ENCODE assay signal across 7 mouse cellular contexts in the genomic region with DNA sequence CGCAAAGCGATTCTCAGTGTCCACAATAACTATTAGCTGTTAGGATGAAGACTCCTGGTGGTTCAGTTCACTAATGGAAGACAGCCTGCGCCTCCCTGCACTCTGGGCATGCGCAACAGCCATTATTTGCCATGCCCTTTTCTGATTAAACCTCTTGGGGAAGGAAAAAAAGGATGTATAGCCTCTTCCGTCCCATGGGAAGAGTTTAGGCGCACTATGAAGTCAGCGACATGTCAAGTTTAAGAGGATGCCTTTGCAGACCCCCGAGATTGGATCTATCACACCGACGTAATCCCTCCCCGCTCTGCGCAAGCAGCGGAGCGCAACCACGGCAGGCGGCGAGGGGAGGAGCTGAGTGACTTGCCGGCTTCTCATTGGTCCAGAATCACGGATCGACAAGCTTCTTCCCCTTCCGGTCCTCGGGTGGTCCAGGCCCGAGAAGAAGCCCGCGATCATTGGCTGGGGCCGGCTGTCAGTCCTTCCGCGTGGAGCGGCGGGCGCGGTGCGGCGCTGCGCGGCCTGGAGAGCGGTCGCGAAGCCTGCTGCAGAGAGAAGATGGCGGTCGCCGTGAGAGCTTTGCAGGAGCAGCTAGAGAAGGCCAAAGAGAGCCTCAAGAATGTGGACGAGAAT. TPM values are rescaled to one million over a fixed set of nuclear protein-coding genes. Genes with fewer than 3 reads are reported as not detected.
A peak's percentile ranks its signal among the peaks of the same experiment; 100 is the strongest.
DNase-seq lines count a peak whose midpoint lies in the region; ATAC-seq lines count a peak whose summit lies in the region.

A gene (plus strand): TSS at position 437 of the 630 bp plus-strand sequence.

- H3K4me2 ChIP-seq in embryonic facial prominence, embryonic 11.5 days (ENCODE audit: low read depth, low read length) = peak within 1 kb of the TSS; percentile 58
- H3K4me2 ChIP-seq in midbrain, embryonic 13.5 days (replicated peaks) = peak within 1 kb of the TSS; percentile 85

- H3K36me3 ChIP-seq in embryonic facial prominence, embryonic 11.5 days (replicated peaks; ENCODE audit: control insufficient read depth, insufficient read depth, low read depth, low read length) = peaks cover 8% of the 10 kb centered on the region
- peaks cover 37% of the 10 kb centered on the region for H3K36me3 ChIP-seq in limb, embryonic 10.5 days
- peaks cover 32% of the 10 kb centered on the region for H3K36me3 ChIP-seq in midbrain, embryonic 13.5 days

- peak; percentile 99 for DNase-seq in adrenal gland, postnatal 14 days
- DNase-seq in embryonic facial prominence, embryonic 11.5 days (ENCODE audit: low spot score) = peak; percentile 98
- DNase-seq in kidney, adult 11 months = peak; percentile 98
- peak; percentile 96 for DNase-seq in limb, embryonic 10.5 days (ENCODE audit: low spot score)
- peak; percentile 95 for DNase-seq in spleen, adult 12 weeks (ENCODE audit: low spot score)

- 0% methylated on average over 43 of the region's 43 CpGs for WGBS in embryonic facial prominence, embryonic 11.5 days
- whole genome bisulfite sequencing in limb, embryonic 10.5 days = under 1% methylated on average over 43 of the region's 43 CpGs
- WGBS in midbrain, embryonic 13.5 days = 0% methylated on average over 43 of the region's 43 CpGs

- no peaks in the 10 kb centered on the region for H3K4me1 ChIP-seq in embryonic facial prominence, embryonic 11.5 days (ENCODE audit: control insufficient read depth, insufficient read depth, low read length)
- H3K4me1 ChIP-seq in limb, embryonic 10.5 days = peaks cover 10% of the 10 kb centered on the region
- H3K4me1 ChIP-seq in midbrain, embryonic 13.5 days (replicated peaks) = peaks cover 14% of the 10 kb centered on the region

- ATAC-seq in embryonic facial prominence, embryonic 11.5 days (replicated peaks; ENCODE audit: insufficient number of reproducible peaks, low FRiP score, low TSS enrichment, low read depth) = peak; percentile 100
- ATAC-seq in granulocyte monocyte progenitor cell, adult 5-6 weeks (replicated peaks; ENCODE audit: poor library complexity, severe bottlenecking) = peak; percentile 98
- ATAC-seq in midbrain, embryonic 13.5 days = peak; percentile 100

- H3K4me3 ChIP-seq in embryonic facial prominence, embryonic 11.5 days (ENCODE audit: low read depth, low read length) = peak within 1 kb of the TSS; percentile 99
- H3K4me3 ChIP-seq in limb, embryonic 10.5 days = peak within 1 kb of the TSS; percentile 84
- peak within 1 kb of the TSS; percentile 100 for H3K4me3 ChIP-seq in midbrain, embryonic 13.5 days (replicated peaks)

- peak within 1 kb of the TSS; percentile 80 for H3K27ac ChIP-seq in embryonic facial prominence, embryonic 11.5 days (replicated peaks; ENCODE audit: low read depth, low read length)
- peak within 1 kb of the TSS; percentile 95 for H3K27ac ChIP-seq in limb, embryonic 10.5 days
- H3K27ac ChIP-seq in midbrain, embryonic 13.5 days = peak within 1 kb of the TSS; percentile 90

- no peaks in the 10 kb centered on the region for H3K27me3 ChIP-seq in embryonic facial prominence, embryonic 11.5 days (ENCODE audit: control insufficient read depth, insufficient read depth, low read length)
- no peaks in the 10 kb centered on the region for H3K27me3 ChIP-seq in limb, embryonic 10.5 days (ENCODE audit: low read depth, poor library complexity, severe bottlenecking)
- H3K27me3 ChIP-seq in midbrain, embryonic 13.5 days = no peaks in the 10 kb centered on the region

- peak within 1 kb of the TSS; percentile 99 for H3K9ac ChIP-seq in embryonic facial prominence, embryonic 11.5 days (replicated peaks; ENCODE audit: low read length)
- H3K9ac ChIP-seq in midbrain, embryonic 13.5 days (replicated peaks) = peak within 1 kb of the TSS; percentile 100

- H3K9me3 ChIP-seq in embryonic facial prominence, embryonic 11.5 days (replicated peaks; ENCODE audit: control insufficient read depth, low read length) = no peaks in the 10 kb centered on the region
- no peaks in the 10 kb centered on the region for H3K9me3 ChIP-seq in limb, embryonic 10.5 days (replicated peaks)
- H3K9me3 ChIP-seq in midbrain, embryonic 13.5 days = no peaks in the 10 kb centered on the region

RNA-seq across cellular contexts. Expression of the gene that starts here (rescaled TPM):
- 54.1 and 60.2 TPM in 2 replicates for total RNA-seq in adrenal gland, postnatal 14 days (2021)
- polyA plus RNA-seq in embryonic facial prominence, embryonic 11.5 days (2014; fragmentation: Nextera tagmentation; extraction: Ambion mirVana) = 99.3 and 116 TPM in 2 replicates
- 89.3 and 101 TPM in 2 replicates for total RNA-seq in granulocyte monocyte progenitor cell, adult 5-6 weeks (2014; fragmentation: Nextera tagmentation)
- 104 and 113 TPM in 2 replicates for total RNA-seq in granulocyte monocyte progenitor cell, adult 5-6 weeks (2017)
- polyA plus RNA-seq in limb, embryonic 10.5 days (2016; fragmentation: Nextera tagmentation; extraction: Ambion mirVana) = 97.8 and 113 TPM in 2 replicates
- 109 and 120 TPM in 2 replicates for polyA plus RNA-seq in midbrain, embryonic 13.5 days (2015; fragmentation: Nextera tagmentation; extraction: Ambion mirVana)

Comparison
In these comparisons a context has a peak if more than half of its experiments do, and no peak if none do; other contexts are left out.
1. Peak in every context shown above with its lines: DNase-seq, ATAC-seq, H3K4me3 ChIP-seq and H3K27ac ChIP-seq.